Mouse (Mus musculus) liver, embryonic 14.5 days (tissue): ENCODE results near the gene Mical3.

ENCODE experiments used
- CTCF ChIP-seq: IDR thresholded peaks from 2 replicates; pipeline ENCODE4 v1.5.1; 2016; ENCODE audit warnings: antibody characterized with exemption, low read depth, control low read depth
- EP300 ChIP-seq: IDR thresholded peaks from 2 replicates; pipeline ENCODE4 v1.6.1; 2016; ENCODE audit warnings: antibody characterized with exemption, low read depth

DNA sequence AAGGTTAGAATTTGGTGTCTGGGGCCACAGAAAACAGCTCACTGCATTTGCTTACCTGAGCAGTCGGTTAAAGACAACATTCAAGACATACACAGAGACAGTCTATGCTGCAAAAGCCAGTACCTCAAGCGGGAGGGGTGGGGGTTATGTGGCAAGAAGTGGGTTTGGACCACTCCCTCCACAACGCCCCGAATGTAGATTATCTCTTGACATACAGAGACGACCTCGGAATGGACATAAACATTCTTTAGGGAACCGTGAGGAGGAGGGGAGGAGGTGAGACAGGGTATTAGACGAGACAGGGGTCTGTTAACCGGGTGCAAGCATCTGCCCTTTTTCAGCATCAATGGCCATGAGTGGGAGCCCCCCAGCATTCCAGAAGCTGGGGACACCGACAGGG lies 187.2 kb downstream of the Mical3 start:
- TF ChIP-seq CTCF (no peak), EP300 (no peak)
